Mouse (Mus musculus) natural killer cell, adult 2 months (primary cell): ENCODE results near the gene Olfr830.
"Not testable (repeated sequence)": the region's sequence is repeated elsewhere in the genome, so short reads cannot be mapped to it uniquely, and the experiment has no call there.

Experiments used
- DNase-seq, 2 experiments: peaks; one replicate each; pipeline ENCODE4 v3.0.0; 2022; ENCODE audit warnings: low spot score in 2 of 2

Olfr830 gene

DNA sequence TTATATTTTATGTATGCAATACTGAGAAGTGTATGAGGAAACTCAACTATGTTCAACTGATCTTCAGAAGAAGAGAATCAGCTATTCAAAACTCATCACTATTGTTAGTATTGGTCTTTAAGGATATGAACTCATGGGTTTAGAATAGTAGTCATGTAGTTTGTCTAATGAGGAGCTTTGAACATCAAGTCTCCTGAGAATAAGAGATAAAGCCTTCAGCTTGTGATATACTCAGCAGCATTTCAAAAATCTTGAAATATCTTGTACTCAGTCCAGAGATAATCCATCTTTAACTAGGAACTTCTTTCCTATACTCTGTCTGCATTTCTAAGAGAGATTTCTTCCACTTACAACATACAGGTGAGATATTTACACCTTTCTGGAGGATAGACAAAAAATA, at the start of gene Olfr830:
Gene Olfr830 (plus strand): TSS at position 301 of the 400 bp plus-strand sequence.
- no peak for DNase-seq

DNA sequence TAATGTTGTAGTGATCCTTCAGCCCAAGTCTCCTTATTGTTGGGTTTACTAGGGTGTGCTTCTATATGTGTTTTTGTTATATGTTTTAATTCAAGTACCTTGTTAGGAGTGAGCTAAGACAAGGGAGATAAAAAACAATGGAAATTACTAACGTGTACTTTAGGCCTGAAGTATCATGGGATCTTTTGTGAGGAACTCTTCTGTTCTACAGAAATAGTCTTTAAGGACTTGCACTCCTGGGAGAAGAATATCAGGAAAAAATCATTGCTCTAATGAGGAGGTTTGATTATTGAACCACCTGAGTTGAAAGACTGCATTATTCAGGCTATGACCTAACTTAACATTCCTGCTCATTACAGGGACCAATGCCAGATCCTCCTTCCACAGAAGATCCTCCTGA, 19.9 kb upstream of the Olfr830 start, which contains the start of gene Olfr829:
Gene Olfr829 (plus strand): TSS at position 301 of the 400 bp plus-strand sequence.
- no peak for DNase-seq

DNA sequence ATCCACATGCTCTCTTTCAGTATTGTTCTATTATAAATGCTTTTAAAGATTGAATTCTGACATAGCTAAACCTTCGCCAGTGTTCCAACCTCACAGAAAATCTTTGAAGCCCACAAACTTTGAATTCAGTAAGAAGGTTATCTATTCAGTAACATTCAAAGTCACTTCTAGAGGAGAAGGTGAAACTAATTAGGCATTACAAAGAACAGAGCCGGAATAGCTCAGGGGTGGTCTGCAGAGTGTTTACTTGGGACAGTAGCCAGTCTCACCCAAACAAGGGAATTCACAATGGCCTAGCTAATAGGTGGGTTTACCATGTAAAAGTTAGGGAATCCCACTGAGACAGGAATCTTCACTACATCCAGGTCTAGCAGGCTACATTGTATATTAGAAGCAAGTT, 33.2 kb downstream of the Olfr830 start:
- not testable (repeated sequence) for DNase-seq

DNA sequence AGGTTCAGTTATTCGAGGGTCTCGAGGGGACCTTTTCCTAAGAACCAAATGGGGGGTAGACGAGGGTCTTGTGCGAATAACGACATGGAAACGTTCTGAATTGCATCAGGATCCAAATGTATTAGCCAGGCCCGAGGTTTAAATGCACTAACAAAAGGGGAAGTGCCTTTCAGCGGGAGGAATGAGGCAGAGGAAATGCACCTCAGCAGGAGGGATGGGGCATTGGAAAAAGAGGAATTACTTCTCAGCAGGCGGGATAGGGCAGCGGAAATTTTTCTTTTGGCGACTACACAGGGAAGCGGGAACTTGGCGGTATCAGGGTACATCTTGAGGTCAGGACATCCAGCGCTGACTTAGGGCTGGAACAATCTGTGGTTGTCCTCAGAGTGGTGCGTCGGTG, 53.4 kb downstream of the Olfr830 start:
- DNase-seq = not testable (repeated sequence)
